Mouse (Mus musculus) erythroblast, embryonic 14.5 days (primary cell): Measurements from ENCODE around the gene Spata16. TPM values are rescaled to one million over a fixed set of nuclear protein-coding genes. Genes with fewer than 3 reads are reported as not detected.

Source experiments
- H3K27me3 ChIP-seq: 2 replicates; pipeline ENCODE4 v1.6.1; 2012; ENCODE audit warnings: inconsistent platforms; ENCODE audit not compliant: control insufficient read depth
- H3K36me3 ChIP-seq: 2 replicates; pipeline ENCODE4 v1.6.1; 2012; ENCODE audit warnings: mild to moderate bottlenecking, inconsistent platforms; ENCODE audit not compliant: control insufficient read depth
- H3K4me1 ChIP-seq: 2 replicates; pipeline ENCODE4 v1.6.1; 2012; ENCODE audit warnings: inconsistent platforms; ENCODE audit not compliant: control insufficient read depth
- H3K4me3 ChIP-seq: replicated peaks from 2 replicates; pipeline ENCODE3; 2012; ENCODE audit warnings: moderate library complexity, mild to moderate bottlenecking, inconsistent platforms
- H3K9me3 ChIP-seq: 2 replicates; pipeline ENCODE4 v1.6.1; 2012; ENCODE audit warnings: low read length, inconsistent platforms, mixed read lengths; ENCODE audit not compliant: control insufficient read depth
- GATA1 ChIP-seq: IDR thresholded peaks from 2 replicates; pipeline ENCODE4 v1.6.1; 2012; ENCODE audit warnings: low read length, inconsistent platforms, mixed read lengths
- TAL1 ChIP-seq: IDR thresholded peaks from 3 replicates; pipeline ENCODE4 v1.6.1; 2012; ENCODE audit warnings: low read length, inconsistent platforms, mixed read lengths
- polyA plus RNA-seq: library from polyadenylated mRNA; stranded (reverse); fragments of >175 nt; gene quantifications from 2 replicates; pipeline ENCODE4 v1.2.3, GENCODE M21; 2012

Gene Spata16
- polyA plus RNA-seq, 1 experiment, result not detected

DNA sequence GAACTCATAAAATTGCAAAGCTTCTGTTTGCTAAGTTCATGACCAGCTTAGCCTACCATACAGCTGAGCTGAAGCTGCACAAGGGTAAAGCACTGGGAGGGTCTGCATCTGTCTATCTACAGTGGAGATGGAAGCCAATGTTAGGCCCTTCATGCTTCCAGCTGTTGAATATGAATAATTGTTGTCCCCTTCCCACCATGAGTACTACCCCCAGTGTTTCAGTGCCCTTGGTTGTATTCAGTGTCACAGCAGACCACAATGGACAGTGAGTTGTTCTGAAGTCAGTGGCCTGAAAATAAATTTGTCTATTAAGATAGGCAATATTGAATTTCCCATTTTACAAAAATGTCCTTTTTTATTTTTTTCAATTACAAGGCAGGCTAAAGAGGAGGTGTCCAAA lies 212.8 kb downstream of the Spata16 start:
- TF ChIP-seq TAL1 (no peak), GATA1 (no peak)
- Histone ChIP-seq H3K4me3 (no peak overlapping the region), H3K9me3 (peaks cover 6% of the 10 kb centered on the region; the same call in 1 of the 2 replicates), H3K4me1 (no peaks in the 10 kb centered on the region), H3K36me3 (no peaks in the 10 kb centered on the region), H3K27me3 (no peaks in the 10 kb centered on the region)

DNA sequence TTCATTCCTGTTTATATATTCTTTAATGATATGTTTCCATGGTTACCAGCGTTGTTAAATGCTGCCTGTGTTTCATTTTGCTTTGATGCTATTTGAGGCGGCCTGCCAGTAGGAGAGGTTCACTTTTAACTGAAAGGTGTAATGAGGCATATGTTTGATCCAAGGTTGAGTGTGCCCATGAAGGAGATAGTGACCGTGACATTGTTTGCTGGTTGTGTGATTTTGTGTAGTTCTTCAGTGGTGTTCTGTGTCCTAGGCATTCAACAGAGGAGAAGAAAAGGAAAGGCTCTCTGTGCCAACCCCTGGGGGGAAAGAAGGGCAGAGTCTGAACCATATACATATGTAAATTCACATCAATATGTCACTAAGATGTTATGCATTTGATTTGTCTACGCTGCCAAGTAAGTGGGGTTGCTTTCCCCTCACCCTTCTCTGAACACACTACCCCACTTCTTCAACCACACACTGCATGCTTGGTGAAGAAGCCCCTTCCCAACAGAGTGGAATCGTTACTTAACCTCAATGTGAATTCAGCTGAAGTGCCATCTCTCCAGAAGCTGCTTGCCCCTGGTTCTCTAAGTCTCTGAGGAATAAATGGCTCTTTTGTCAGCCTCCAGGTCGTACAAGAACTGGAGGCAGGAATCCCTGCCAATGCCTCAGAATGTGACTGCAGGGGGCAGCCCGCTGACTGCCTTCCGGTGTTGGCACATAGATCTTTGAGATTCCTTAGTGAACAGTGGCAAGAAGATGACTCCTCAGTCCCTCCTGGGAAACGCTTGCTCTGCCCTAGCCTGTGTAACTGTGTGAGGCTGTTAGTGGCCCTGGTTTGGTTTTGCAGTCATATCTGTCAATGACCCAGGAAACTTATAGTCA lies 213.5 kb downstream of the Spata16 start:
- H3K9me3 ChIP-seq, result peaks cover 6% of the 10 kb centered on the region; the same call in 1 of the 2 replicates
- H3K4me1 ChIP-seq, result no peaks in the 10 kb centered on the region
- H3K36me3 ChIP-seq, result no peaks in the 10 kb centered on the region
- TF ChIP-seq TAL1 (no peak), GATA1 (no peak)
- H3K27me3 ChIP-seq, result no peaks in the 10 kb centered on the region
- no peak overlapping the region for H3K4me3 ChIP-seq

DNA sequence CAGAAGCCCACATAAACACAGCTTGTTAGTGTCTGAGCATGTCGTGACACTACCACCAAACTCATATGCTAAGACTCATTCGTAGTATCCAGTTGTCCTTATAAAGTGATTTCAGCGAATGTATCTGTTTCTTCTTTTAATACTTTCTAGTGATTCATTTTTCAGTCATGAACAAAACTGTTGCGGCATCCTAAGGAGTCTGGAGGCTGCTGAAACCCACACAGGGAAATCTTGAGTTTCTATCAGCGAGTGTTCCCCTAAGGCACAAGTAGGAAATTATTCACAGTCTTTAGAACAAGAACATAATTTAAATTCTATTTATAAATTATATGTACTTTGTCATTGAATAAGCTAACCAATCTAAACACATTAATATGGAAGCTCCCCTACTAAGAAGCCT lies 216.1 kb downstream of the Spata16 start:
- Histone ChIP-seq H3K4me1 (no peaks in the 10 kb centered on the region), H3K36me3 (no peaks in the 10 kb centered on the region), H3K27me3 (no peaks in the 10 kb centered on the region), H3K9me3 (no peaks in the 10 kb centered on the region; the same call in 1 of the 2 replicates), H3K4me3 (no peak overlapping the region)
- TF ChIP-seq TAL1 (no peak), GATA1 (no peak)

DNA sequence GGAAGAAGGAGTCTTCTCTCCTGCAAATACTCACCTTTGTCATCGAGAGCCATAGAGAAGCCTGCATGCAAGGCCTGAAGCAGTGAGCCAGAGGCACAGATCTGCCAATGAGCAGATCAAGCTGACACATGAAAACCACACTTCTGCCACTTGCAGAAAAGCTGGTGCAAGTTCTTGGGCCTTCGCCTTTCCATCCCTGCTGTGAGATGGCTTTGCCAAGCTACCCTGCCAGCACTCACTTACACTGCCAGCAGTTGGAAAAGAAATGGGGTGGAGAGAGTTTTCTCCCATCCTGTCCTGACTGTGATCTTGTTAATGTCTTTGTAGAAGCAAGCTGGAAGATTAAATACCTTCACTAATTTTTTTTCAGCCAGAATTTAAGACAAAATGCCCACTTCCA lies 237.3 kb downstream of the Spata16 start:
- Histone ChIP-seq H3K9me3 (peaks cover 3% of the 10 kb centered on the region; the same call in 1 of the 2 replicates), H3K36me3 (no peaks in the 10 kb centered on the region), H3K4me1 (no peaks in the 10 kb centered on the region), H3K27me3 (no peaks in the 10 kb centered on the region), H3K4me3 (no peak overlapping the region)
- TF ChIP-seq GATA1 (no peak), TAL1 (no peak)

- no peak overlapping the region for H3K4me3 ChIP-seq
- H3K27me3 ChIP-seq, result no peaks in the 10 kb centered on the region
- no peak for TF ChIP-seq TAL1
- no peak for TF ChIP-seq GATA1
- no peaks in the 10 kb centered on the region for H3K4me1 ChIP-seq
- H3K36me3 ChIP-seq, result no peaks in the 10 kb centered on the region
- peaks cover 7% of the 10 kb centered on the region; the same call in 1 of the 2 replicates for H3K9me3 ChIP-seq
These were observed 239.9 kb downstream of the Spata16 start for GRCm38 (mm10) chr3:26877291-26877690.

- Histone ChIP-seq H3K9me3 (peaks cover 13% of the 10 kb centered on the region; the same call in 1 of the 2 replicates), H3K4me1 (no peaks in the 10 kb centered on the region), H3K4me3 (no peak overlapping the region), H3K36me3 (no peaks in the 10 kb centered on the region), H3K27me3 (no peaks in the 10 kb centered on the region)
- TF ChIP-seq TAL1 (no peak), GATA1 (no peak)
These were observed 279.2 kb downstream of the Spata16 start for GRCm38 (mm10) chr3:26916607-26917006.

- TF ChIP-seq GATA1 (no peak), TAL1 (no peak)
- H3K36me3 ChIP-seq, result no peaks in the 10 kb centered on the region
- no peak overlapping the region for H3K4me3 ChIP-seq
- H3K9me3 ChIP-seq, result peaks cover 30% of the 10 kb centered on the region
- no peaks in the 10 kb centered on the region for H3K27me3 ChIP-seq
- no peaks in the 10 kb centered on the region for H3K4me1 ChIP-seq
These were observed 283.6 kb downstream of the Spata16 start for GRCm38 (mm10) chr3:26920986-26921385.

DNA sequence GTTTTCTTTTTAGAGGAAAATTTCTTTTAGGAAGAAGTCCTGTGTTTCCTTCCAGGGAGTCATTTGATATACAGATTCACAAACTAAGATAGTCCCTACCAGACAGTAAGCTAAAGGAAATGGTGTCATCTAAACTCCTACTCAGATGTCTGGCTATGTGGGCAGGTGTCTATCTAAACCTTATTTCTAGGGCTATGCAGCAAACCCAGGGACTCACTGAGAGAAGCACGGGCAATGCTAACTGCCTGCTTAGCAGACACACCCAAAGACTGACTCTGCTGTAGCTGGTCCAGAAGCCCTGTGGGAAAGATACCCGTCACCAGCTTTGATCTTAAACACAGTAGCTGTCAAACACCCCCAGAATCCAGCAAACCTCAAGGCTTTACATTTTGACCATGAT lies 284.2 kb downstream of the Spata16 start:
- TF ChIP-seq GATA1, result no peak
- no peak for TF ChIP-seq TAL1
- no peak overlapping the region for H3K4me3 ChIP-seq
- peaks cover 30% of the 10 kb centered on the region for H3K9me3 ChIP-seq
- H3K4me1 ChIP-seq, result no peaks in the 10 kb centered on the region
- H3K36me3 ChIP-seq, result no peaks in the 10 kb centered on the region
- no peaks in the 10 kb centered on the region for H3K27me3 ChIP-seq

DNA sequence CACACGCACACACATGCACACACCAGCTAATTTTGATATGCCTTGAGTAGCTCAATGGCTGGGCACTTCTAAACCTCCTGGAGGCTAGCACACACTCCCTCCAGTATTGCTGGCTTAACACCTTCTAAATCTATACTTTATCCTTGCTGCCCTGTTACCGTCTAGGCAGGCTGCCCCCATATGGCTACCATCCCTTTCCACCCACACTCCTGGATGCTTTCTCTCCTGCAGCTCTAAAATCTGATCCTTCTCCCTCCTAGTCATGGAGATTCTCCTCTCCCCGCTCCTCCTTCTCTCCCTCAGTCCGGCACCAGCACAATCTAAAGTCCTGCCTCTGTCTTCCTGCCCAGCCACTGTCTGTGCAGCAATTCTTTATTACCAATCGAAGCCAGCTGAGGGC lies 286.0 kb downstream of the Spata16 start:
- Histone ChIP-seq H3K4me3 (no peak overlapping the region), H3K27me3 (no peaks in the 10 kb centered on the region), H3K9me3 (peaks cover 26% of the 10 kb centered on the region), H3K36me3 (no peaks in the 10 kb centered on the region), H3K4me1 (no peaks in the 10 kb centered on the region)
- no peak for TF ChIP-seq TAL1
- no peak for TF ChIP-seq GATA1
